Mouse (Mus musculus) brown adipose tissue, adult 24 weeks (tissue): ENCODE data around the gene Abcb8. TPM values are rescaled to one million over a fixed set of nuclear protein-coding genes. Genes with fewer than 3 reads are reported as not detected.

Source experiments
- H3K27ac ChIP-seq: fragments of 200-500 bp; replicated peaks from 2 replicates; pipeline ENCODE4 v1.5.1; 2012; ENCODE audit warnings: low read depth, mild to moderate bottlenecking, low read length
- H3K4me1 ChIP-seq: fragments of 200-500 bp; 2 replicates; pipeline ENCODE4 v1.6.1; 2012; ENCODE audit warnings: low read length, mixed read lengths; ENCODE audit not compliant: control insufficient read depth, insufficient read depth, insufficient read length
- H3K4me3 ChIP-seq: fragments of 200-500 bp; 2 replicates; pipeline ENCODE4 v1.5.1; 2012; ENCODE audit warnings: low read depth, mild to moderate bottlenecking, low read length, moderate library complexity; ENCODE audit not compliant: insufficient read depth
- polyA plus RNA-seq: library from polyadenylated mRNA; stranded (reverse); fragments of >200 nt; gene quantifications from 2 replicates; pipeline ENCODE4 v1.2.4, GENCODE M21; 2012; ENCODE audit not compliant: missing spikeins, insufficient read depth, insufficient read length

Abcb8 gene
- polyA plus RNA-seq, 1 experiment = 122 TPM

DNA sequence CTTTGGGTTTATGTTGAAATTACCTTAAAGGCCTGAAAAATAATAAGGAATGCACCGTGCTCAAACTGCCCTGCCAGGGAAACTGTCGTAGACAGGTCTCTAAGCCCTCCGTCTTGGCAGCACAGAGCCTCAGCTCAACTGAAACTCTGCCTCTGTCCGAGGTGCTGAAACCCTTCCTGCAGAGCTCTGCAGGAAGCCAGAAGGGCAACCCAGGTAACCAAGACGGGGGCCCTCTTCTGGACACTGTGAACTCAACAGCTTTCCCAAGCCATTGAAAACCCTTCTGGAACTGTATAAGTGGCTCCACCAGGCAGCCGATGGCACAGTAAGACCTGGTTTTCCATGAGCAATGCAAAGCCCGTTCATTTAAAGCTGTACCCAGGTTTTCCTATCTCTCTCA, 36.0 kb upstream of the Abcb8 start:
- no peak overlapping the region for H3K27ac ChIP-seq
- H3K4me3 ChIP-seq = no peak overlapping the region
- peaks cover 6% of the 10 kb centered on the region; the same call in 1 of the 2 replicates for H3K4me1 ChIP-seq

DNA sequence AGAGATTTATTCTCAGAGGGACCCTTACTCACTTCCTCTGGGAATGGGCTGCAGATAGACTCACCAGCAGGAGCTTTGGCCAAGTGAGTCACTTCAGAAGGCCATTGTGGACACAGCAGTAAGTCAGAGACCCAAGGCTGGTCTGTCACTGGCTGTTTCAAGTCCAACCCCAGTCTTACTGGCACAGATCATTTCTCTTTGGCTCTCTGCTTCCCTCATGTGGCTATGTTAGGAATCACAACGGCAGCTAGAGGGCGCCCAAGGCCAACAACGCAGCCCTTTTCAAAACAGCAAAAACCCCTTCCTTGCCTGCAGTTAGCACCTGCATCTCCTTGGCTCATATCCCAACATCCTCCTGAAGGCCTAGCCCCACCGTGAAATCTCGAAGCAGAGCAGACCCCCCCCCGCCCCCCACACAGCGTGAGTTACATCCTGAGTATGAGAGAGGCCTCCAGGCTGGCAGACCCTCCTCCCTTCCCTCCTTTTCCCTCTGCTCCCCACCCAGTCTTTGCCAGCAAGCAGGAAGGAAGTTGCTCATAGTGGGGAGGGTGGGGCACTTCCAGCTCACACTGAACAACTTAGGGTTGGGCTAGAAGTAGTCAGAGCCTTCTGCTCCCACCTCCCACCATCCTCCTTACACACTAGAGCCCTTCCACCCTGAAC, 32.5 kb upstream of the Abcb8 start:
- Histone ChIP-seq H3K4me1 (peaks cover 15% of the 10 kb centered on the region), H3K27ac (no peak overlapping the region), H3K4me3 (no peak overlapping the region)

DNA sequence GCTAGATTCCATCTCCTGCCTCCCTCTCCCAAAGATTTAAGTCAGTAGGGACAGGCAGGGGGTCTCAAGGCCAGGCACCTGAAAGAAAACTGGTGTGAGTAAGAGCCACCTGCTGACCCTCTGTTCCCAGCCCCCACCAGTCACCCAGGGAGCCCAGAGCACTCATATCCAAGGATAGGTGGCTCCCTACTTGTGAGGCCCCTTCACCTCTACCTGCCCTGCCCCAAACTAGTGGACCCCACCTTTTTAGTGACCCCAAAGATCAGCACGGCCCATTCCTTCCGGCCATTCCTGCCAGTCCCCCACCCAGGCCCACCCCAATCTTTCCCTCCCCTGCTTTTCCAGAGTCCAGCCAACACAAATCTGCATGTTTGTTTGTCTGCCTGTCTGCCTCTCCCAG, 30.0 kb upstream of the Abcb8 start:
- peaks cover 20% of the 10 kb centered on the region for H3K4me1 ChIP-seq
- H3K27ac ChIP-seq = no peak overlapping the region
- no peak overlapping the region for H3K4me3 ChIP-seq

DNA sequence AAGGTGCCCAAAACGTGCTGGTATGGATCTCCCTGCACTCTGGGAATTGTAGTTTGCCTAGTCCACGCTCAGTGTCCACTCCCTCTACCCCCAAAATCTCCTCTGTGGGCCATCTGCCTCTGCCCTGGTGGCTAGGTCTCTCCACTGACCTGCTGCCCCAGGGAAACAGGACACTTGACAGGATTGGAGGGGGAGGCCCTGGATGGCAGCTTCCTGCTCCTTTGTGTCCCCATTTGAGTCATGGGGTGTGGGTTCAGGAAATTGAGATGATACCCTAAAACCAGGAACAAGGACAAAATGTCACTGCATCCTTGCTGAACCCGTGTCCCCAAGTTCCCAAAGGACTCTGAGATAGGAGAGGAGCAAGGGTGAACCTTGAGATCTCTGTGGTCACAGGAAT, 29.4 kb upstream of the Abcb8 start:
- no peak overlapping the region for H3K4me3 ChIP-seq
- peaks cover 20% of the 10 kb centered on the region for H3K4me1 ChIP-seq
- H3K27ac ChIP-seq = peak overlapping the region; percentile 55

DNA sequence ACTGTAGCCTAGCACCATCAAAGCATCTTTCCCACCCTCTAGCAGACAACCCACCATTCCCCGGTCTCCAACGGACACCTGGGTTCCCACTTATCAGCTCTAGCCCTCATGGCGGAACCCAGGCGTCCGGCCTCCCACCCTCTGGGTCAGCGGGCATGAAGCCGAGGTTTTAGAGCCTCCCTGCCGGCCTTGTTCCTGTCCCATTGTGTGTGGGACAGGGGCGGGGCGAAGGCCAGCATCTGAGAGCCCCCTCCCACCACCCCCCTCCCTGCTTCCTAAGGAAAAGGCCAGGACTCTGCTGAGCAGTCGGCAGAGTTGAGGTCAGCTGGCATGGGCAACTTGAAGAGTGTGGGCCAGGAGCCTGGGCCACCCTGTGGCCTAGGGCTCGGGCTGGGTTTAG, 29.0 kb upstream of the Abcb8 start, which contains the start of gene Nos3:
Nos3 (plus strand) TSS at position 303 of the 400 bp plus-strand sequence.
- peaks cover 17% of the 10 kb centered on the region for H3K4me1 ChIP-seq
- peak within 1 kb of the TSS; percentile 69 for H3K4me3 ChIP-seq
- H3K27ac ChIP-seq = peak within 1 kb of the TSS; percentile 93

DNA sequence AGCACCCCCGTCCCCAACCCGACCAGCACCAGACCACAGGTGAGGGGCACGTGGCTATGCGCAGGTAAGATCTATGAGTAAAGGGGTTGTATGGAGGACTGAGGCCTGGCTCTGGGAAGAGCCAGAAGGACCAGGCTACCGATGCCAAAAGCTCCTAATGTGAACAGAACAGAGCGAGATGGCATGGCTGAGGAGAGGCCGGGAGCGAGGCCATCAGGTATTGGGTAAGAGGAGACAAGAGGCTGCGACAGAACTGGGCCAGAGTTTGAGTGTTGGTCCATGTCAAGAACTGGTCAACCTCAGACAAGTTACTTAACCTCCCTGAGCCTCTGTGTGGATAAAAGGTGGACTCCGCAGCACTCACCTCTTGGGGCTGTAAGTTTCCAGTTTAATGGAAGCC, 28.5 kb upstream of the Abcb8 start:
- Histone ChIP-seq H3K27ac (peak overlapping the region; percentile 93), H3K4me3 (peak overlapping the region; percentile 69), H3K4me1 (peaks cover 17% of the 10 kb centered on the region)

DNA sequence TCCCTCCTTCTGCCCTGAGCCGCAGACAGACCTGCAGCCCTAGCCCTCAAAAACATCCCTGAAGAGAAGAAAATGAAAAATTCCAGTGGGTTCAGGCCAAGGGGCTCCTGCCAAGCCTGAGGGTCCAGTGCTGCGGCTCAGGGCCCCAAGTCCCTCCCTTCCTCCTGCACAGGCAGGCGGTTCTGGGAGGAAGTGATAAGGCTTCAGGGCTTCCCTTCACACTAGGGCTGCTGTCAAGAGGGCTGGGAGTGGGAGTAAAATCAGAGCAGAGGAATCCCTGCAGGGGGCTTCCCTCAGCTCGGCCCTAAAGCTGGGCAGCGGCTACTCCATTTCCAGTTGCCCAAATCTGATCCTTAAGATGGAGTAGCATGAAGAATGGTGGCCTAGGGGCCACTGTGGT, 27.9 kb upstream of the Abcb8 start:
- Histone ChIP-seq H3K4me1 (peaks cover 16% of the 10 kb centered on the region), H3K4me3 (peak overlapping the region; percentile 69), H3K27ac (peak overlapping the region; percentile 93)

DNA sequence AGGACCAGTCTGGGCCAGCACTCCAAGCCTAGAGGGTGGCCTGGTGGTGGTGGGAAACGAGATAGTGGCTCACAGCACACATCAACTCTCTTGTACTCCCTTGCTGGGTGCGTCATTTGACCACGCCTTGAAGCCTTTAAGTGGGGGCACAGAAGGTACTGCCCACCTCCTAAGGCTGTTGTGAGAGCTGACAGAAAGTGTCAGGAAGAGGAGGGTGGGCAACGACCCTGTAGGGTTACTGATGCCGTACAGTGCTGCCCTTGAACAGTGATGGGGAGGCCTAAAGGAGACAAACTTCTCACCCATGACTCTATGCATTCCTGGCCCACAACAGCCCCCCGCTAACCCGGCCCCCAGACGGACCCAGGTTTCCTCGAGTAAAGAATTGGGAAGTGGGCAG, 27.0 kb upstream of the Abcb8 start:
- peaks cover 14% of the 10 kb centered on the region for H3K4me1 ChIP-seq
- no peak overlapping the region for H3K4me3 ChIP-seq
- peak overlapping the region; percentile 60 for H3K27ac ChIP-seq

DNA sequence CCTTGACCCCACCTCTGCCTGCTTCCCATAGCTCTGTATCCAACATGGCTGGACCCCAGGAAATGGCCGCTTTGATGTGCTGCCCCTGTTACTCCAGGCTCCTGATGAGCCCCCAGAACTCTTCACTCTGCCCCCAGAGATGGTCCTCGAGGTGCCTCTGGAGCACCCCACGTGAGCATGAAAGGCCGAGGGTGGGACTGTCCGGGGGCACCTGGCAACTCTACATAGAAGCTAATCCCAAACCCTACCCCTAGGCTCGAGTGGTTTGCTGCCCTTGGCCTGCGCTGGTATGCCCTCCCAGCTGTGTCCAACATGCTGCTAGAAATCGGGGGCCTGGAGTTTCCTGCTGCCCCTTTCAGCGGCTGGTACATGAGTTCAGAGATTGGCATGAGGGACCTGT, 23.7 kb upstream of the Abcb8 start:
- Histone ChIP-seq H3K4me3 (no peak overlapping the region), H3K27ac (no peak overlapping the region), H3K4me1 (peaks cover 6% of the 10 kb centered on the region)

DNA sequence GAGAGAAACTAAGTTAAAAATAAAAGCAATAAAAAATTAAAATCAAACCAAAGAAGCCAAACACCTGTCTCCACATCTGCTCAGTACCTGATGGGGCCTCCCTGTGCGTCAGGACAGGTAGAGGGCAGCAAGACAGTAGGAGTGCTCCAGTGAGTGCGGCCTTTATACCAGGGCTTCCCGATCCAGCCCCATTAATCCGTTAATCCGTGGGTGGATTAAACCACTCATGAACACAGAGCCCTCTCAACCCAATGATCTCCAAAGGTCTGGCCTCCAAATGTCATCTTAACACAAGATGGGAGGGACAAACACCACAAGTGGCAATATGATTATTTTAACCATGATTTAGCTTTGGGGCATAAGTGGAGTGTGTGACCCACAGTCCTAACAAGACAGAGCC, 19.7 kb upstream of the Abcb8 start:
- Histone ChIP-seq H3K4me3 (no peak overlapping the region), H3K4me1 (no peaks in the 10 kb centered on the region), H3K27ac (no peak overlapping the region)

DNA sequence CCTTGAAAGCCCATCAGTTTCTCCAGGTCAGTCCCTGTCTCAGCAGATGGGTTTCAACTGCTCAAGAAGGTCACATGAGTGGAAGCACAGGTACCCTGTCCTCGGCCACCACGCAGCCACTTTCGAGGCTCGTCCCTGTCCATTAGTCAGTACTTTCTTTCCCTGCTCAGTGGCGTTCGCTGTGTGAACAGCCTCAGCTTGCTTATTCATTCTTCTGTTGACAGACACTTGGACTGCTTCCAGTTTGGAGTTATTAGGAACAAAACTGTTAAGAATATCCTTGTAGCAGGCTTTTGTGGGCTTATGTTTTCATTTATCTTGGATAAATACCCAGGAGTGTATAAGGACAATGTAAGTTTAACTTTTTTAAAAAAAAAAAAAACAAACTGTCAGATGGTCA, 19.2 kb upstream of the Abcb8 start:
- no peaks in the 10 kb centered on the region for H3K4me1 ChIP-seq
- H3K27ac ChIP-seq = no peak overlapping the region
- no peak overlapping the region for H3K4me3 ChIP-seq

DNA sequence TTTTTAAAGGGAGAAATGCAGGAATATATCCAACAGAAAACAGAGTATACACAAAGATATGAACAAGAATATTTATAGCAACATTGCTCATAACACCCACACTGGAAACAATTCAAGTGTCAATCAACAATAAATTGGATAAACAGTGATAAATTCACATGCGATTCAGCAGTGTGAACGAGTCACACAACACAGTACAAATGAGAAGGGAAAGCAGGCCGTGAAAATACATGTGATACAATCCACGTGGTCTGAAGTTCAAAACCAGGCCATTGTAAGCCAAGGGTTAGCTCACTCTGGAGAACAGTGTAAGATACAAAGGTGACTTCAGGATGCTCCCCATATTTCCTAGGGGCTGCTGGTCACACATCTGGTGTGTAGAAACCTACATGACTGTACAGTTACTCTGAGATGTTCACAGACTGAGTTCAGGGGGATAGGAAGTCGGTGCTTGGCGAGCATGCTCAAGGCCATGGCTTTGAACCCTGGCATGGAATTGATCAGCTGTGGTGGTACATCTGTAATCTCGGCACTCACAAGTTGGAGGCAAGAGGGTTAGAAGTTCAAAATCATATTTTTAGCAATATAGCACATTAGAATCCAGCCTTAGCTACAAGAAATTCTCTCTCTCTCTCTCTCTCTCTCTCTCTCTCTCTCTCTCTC, 18.7 kb upstream of the Abcb8 start:
- no peaks in the 10 kb centered on the region for H3K4me1 ChIP-seq
- H3K27ac ChIP-seq = no peak overlapping the region
- H3K4me3 ChIP-seq = no peak overlapping the region

DNA sequence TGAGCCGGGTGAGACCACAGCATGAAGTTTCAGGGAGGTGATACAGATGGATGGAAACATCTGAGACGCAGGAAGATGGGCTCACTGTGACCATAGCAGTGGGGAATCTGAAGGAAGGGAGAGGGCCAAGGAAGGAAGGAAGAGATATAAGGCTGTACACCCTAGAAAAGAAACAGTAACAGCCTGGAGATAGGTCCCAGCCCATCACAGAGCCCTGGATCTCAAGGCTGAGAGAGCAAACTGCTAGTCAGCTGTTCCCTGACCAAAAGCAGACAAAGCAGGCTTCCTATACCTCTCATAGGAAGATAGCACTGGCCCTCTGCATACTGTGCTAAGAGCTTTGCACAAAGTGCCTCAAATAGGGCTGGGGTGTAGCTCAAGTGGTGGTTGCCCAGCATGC, 14.8 kb upstream of the Abcb8 start:
- Histone ChIP-seq H3K27ac (no peak overlapping the region), H3K4me1 (peaks cover 7% of the 10 kb centered on the region), H3K4me3 (no peak overlapping the region)

DNA sequence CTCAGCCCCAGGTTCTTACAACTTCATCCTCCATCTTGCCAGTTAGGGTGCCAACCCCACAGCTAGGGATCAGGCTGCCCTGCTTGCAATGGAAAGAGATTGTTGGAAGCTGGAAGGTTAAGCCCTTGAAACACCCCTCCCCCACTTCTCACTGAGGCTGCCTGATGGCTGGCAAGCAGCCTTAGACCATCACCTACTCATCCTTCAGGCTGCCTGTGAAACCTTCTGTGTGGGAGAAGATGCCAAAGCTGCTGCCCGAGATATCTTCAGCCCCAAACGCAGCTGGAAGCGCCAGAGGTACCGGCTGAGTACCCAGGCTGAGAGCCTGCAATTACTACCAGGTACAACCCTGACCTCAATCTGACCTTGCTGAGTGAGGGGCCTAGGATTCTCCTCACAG, 14.0 kb upstream of the Abcb8 start:
- H3K27ac ChIP-seq = no peak overlapping the region
- no peak overlapping the region for H3K4me3 ChIP-seq
- peaks cover 10% of the 10 kb centered on the region for H3K4me1 ChIP-seq

DNA sequence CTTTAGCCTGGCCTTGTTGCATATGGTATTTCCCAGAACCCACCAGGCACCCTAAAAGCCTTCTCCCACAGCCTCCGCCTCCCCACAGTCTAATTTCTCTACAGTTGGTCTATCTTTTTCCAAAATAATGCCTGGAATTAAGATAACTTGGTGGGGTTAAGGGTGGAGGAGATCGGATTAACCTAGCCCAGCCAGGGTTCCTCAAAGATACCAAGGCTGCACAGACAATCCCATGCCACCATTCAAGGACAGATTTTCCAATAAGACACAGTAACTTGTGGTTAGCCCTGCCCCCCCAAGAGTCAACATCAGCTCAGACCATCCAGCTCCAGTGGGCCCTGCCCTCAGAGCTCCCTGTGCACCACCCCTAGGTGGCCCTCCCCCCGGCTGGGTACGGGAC, 13.0 kb upstream of the Abcb8 start:
- Histone ChIP-seq H3K4me3 (no peak overlapping the region), H3K27ac (no peak overlapping the region), H3K4me1 (peaks cover 15% of the 10 kb centered on the region)

DNA sequence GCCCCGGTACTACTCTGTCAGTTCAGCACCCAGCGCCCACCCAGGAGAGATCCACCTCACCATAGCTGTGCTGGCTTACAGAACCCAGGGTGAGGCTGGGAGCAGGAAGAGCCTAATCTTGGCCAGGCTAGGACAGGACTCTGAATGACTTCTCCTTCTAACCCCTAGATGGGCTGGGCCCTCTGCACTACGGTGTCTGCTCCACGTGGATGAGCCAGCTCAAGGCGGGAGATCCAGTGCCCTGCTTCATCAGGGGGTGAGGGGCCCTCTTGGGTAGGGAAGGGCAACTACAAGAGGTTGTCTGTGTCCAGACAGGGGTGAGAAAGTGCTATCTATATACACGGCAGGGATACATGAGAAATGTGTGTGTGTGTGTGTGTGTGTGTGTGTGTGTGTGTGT, 12.0 kb upstream of the Abcb8 start:
- Histone ChIP-seq H3K4me3 (no peak overlapping the region), H3K4me1 (peaks cover 15% of the 10 kb centered on the region), H3K27ac (no peak overlapping the region)
